Mouse (Mus musculus) embryo, embryonic 11 days (tissue): ENCODE results near the gene Pgm2l1.

Experiments
- DNase-seq: peaks from one replicate; pipeline ENCODE4 v3.0.0-alpha.2; 2015

The Pgm2l1 gene

GRCm38 (mm10) chr7:100298861-100299510, 71.8 kb downstream of the Pgm2l1 start:
- DNase-seq, result peak; percentile 37

DNA sequence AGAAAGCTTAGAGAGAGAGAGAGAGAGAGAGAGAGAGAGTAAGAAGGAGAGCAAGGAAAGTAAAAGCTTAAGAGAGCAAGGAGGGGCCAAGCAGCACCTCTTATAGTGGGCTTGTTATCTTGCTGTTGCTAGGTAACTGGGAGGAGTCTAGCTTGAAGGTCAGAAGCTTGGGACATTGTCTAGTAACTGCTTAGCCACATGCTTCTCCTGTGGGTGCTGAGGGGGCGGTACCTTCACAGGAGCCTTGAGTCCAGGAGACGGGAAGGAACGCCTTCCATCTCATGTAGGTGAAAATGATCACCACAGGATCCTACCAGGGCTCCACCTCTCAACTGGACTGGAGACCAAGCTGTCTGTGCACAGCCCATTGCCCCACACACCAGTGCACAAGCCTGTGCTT, 74.2 kb downstream of the Pgm2l1 start:
- DNase-seq, result no peak

- no peak for DNase-seq
These were observed 75.1 kb downstream of the Pgm2l1 start for GRCm38 (mm10) chr7:100302316-100302715.

DNA sequence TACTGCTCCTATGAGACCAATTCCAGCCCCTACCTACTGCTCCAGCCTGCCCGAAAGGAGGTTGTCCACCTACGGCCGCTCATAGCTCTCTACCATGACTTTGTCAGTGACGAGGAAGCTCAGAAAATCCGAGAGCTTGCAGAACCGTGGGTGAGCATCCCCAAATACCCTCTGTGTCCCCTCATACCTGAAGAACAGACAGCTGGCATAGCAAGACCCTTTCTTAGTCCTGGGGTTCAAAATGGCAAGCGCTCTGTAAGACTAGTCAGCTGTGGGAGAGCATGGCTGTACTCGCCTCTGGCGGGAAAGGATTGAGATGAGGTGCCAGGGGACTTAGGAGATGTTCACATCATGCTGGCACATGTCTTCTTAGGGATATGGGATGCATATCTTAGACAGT, 78.7 kb downstream of the Pgm2l1 start:
- no peak for DNase-seq

GRCm38 (mm10) chr7:100307872-100308653, 80.9 kb downstream of the Pgm2l1 start:
- DNase-seq, result peak; percentile 55

DNA sequence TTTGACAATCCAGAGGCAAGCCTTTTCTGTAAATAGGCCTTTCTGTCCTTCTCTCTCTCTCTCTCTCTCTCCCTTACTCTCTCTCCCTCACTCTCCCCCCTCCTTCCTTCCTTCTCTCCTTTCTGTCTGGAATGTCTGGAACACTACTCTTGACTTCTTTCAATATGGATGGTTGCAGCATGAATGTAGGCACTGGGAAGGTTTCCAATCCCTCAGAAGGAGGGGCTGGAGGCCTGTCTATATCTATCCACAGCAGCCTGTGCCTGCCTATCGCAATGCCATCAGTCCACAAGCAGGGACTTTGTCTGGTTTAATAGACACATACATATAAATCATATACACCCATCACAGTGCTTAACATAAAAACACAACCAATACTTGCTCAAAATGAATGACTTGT, 82.0 kb downstream of the Pgm2l1 start:
- DNase-seq, result no peak

- no peak for DNase-seq
These were observed 82.5 kb downstream of the Pgm2l1 start for GRCm38 (mm10) chr7:100309679-100310078.

- DNase-seq, result no peak
These were observed 83.1 kb downstream of the Pgm2l1 start for GRCm38 (mm10) chr7:100310290-100310689.

DNA sequence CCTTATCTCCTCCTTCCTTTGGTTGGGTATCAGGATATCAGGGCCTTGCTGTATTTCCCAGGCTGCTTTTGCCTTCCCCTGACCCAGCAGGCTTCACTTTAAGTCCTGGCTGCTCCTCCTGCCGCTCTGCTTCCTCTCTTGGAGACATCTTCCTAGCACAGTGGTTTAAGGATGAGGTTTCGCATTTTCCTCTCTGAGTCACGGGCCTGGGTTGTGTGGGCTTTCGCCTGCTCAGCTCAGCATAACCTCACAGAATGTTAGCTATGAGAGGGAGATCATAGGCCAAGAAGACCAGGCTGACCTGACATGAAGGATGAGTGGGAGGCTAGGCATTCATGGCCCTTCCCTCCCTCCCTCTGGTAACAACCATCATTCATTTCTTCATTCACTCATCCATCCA, 85.5 kb downstream of the Pgm2l1 start:
- DNase-seq, result no peak

- no peak for DNase-seq
These were observed 89.7 kb downstream of the Pgm2l1 start for GRCm38 (mm10) chr7:100316924-100317323.

DNA sequence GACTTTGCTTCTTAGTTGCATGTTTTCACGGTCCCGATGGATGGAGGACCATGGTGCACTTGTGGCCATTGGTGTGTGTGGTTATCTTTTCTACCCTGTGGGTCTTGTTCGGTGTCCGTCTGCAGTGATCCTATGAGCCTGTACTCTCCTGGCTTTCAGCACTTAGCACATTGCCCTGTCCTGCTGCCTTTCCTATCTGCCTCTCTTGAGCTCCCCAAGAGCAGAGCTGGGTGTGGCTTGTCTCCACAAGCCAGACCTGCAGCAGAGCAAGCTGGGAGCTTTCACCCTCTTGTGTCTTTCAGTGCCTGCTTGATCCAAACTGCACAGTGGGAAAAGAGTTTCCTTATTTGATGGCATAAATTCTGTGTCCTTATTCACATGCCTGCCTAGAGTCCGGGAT, 90.3 kb downstream of the Pgm2l1 start:
- no peak for DNase-seq

DNA sequence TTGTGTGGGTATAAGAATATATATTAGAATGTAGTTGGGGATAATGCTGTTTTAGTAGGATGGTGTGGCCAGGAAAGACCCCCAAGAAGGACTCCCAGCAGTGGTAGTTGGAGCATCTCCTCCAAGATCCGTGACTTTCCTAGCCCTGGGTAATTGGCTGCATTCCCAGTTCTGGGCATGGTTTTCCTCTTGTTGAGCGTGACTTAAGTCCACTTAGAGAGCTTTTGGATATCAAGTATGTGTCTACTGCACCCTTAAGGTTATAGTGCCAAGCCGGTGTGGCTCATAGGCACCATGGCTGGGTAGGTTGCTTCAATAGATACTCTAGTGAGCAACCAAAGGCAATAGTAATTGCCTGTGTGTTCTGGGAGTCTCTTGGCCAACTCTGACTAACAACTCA, 96.5 kb downstream of the Pgm2l1 start:
- DNase-seq, result no peak

DNA sequence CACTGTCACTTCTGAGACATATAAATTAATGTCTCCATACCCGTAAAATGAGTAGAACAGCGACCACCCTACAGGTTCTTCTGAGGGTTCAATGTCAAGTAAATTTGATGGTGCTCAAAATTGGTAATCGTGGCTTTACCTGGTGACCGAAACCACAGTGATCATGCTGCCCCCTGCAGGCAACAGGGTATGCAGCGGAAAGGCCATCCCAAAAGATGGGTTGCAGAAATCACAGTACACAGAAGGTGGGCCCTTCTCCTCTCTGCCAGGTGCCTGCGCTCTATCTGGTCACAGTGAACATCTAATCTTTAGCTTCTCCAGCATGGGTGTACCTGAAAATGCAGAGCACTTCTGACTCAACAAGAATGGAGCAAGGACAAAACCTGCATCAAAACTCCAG, 98.3 kb downstream of the Pgm2l1 start:
- peak; percentile 45 for DNase-seq

GRCm38 (mm10) chr7:100327514-100327913, 100.3 kb downstream of the Pgm2l1 start:
- no peak for DNase-seq
